Mouse (Mus musculus): Measurements from ENCODE around the gene Rbms3. TPM values are rescaled to one million over a fixed set of nuclear protein-coding genes. Genes with fewer than 3 reads are reported as not detected.

The Rbms3 gene
- total RNA-seq, 2 experiments from 2014 or later, result 15.1 to 16.3 TPM

GRCm38 (mm10) chr9:117251521-117252368 lies 378.0 kb downstream of the Rbms3 start:
- H3K4me3 ChIP-seq, result peak overlapping the region; percentile 56
- no peak for DNase-seq (ENCODE audit: low spot score in 2 of 2)
- peak overlapping the region; percentile 14 for H3K27ac ChIP-seq
- 0 out of 2 replicates have a peak, but pooled peaks have one; percentile 17 for TF ChIP-seq CTCF (conservative IDR thresholded peaks at IDR 0.05)

- Histone ChIP-seq H3K4me3 (peak overlapping the region; percentile 56), H3K27ac (no peak overlapping the region)
- no peak for TF ChIP-seq CTCF (conservative IDR thresholded peaks at IDR 0.05)
- no peak for DNase-seq (ENCODE audit: low spot score in 2 of 2)
Measured at GRCm38 (mm10) chr9:117250831-117251165, 378.9 kb downstream of the Rbms3 start.

- DNase-seq (ENCODE audit: low spot score in 2 of 2), result no peak
- H3K4me3 ChIP-seq, result peak overlapping the region; percentile 33
- 0 out of 2 replicates have a peak overlapping the region, but pooled peaks have one; percentile 36 for H3K27ac ChIP-seq
- TF ChIP-seq CTCF (conservative IDR thresholded peaks at IDR 0.05), result no peak
Measured at GRCm38 (mm10) chr9:117250036-117250830, 379.5 kb downstream of the Rbms3 start.

GRCm38 (mm10) chr9:117247311-117247980 lies 382.3 kb downstream of the Rbms3 start:
- no peak for TF ChIP-seq CTCF (conservative IDR thresholded peaks at IDR 0.05)
- Histone ChIP-seq H3K4me3 (no peak overlapping the region), H3K27ac (no peak overlapping the region)
- DNase-seq (ENCODE audit: low spot score in 2 of 2), result no peak

- no peak for TF ChIP-seq CTCF (conservative IDR thresholded peaks at IDR 0.05)
- no peak for DNase-seq (ENCODE audit: low spot score in 2 of 2)
- H3K27ac ChIP-seq, result no peak overlapping the region
- H3K4me3 ChIP-seq, result no peak overlapping the region
Measured at GRCm38 (mm10) chr9:117246173-117246572, 383.5 kb downstream of the Rbms3 start.

- Histone ChIP-seq H3K4me3 (no peak overlapping the region), H3K27ac (no peak overlapping the region)
- DNase-seq (ENCODE audit: low spot score in 2 of 2), result no peak
- no peak for TF ChIP-seq CTCF (conservative IDR thresholded peaks at IDR 0.05)
Measured at GRCm38 (mm10) chr9:117243365-117243764, 386.3 kb downstream of the Rbms3 start.

GRCm38 (mm10) chr9:117234726-117235075 lies 395.0 kb downstream of the Rbms3 start:
- no peak for DNase-seq (ENCODE audit: low spot score in 2 of 2)
- TF ChIP-seq CTCF (conservative IDR thresholded peaks at IDR 0.05), result no peak

GRCm38 (mm10) chr9:117234065-117234725 lies 395.5 kb downstream of the Rbms3 start:
- Histone ChIP-seq H3K27ac (no peak overlapping the region), H3K4me3 (no peak overlapping the region)
- no peak for DNase-seq (ENCODE audit: low spot score in 2 of 2)
- TF ChIP-seq CTCF (conservative IDR thresholded peaks at IDR 0.05), result no peak

More at GRCm38 (mm10) chr9:117234726-117235075, 395.0 kb downstream of the Rbms3 start:
- H3K4me3 ChIP-seq, result no peak overlapping the region
- no peak overlapping the region for H3K27ac ChIP-seq

- no peak overlapping the region for H3K4me3 ChIP-seq
- no peak for TF ChIP-seq CTCF (conservative IDR thresholded peaks at IDR 0.05)
- H3K27ac ChIP-seq, result no peak overlapping the region
- no peak for DNase-seq (ENCODE audit: low spot score in 2 of 2)
Measured at GRCm38 (mm10) chr9:117222741-117223140, 407.0 kb downstream of the Rbms3 start.

GRCm38 (mm10) chr9:117221481-117221880 lies 408.2 kb downstream of the Rbms3 start:
- DNase-seq (ENCODE audit: low spot score in 2 of 2), result no peak
- Histone ChIP-seq H3K27ac (no peak overlapping the region), H3K4me3 (no peak overlapping the region)
- no peak for TF ChIP-seq CTCF (conservative IDR thresholded peaks at IDR 0.05)

- no peak for DNase-seq (ENCODE audit: low spot score in 2 of 2)
- TF ChIP-seq CTCF (conservative IDR thresholded peaks at IDR 0.05), result no peak
Measured at GRCm38 (mm10) chr9:117216026-117216755, 413.5 kb downstream of the Rbms3 start.

GRCm38 (mm10) chr9:117212023-117212422 lies 417.7 kb downstream of the Rbms3 start:
- TF ChIP-seq CTCF (conservative IDR thresholded peaks at IDR 0.05), result no peak
- no peak overlapping the region for H3K27ac ChIP-seq
- no peak overlapping the region for H3K4me3 ChIP-seq
- no peak for DNase-seq (ENCODE audit: low spot score in 2 of 2)

More at GRCm38 (mm10) chr9:117216026-117216755, 413.5 kb downstream of the Rbms3 start:
- H3K4me3 ChIP-seq, result no peak overlapping the region
- H3K27ac ChIP-seq, result no peak overlapping the region
